Mouse (Mus musculus) left cerebral cortex, adult 2 months (tissue): Measurements from ENCODE around the gene Pink1. TPM values are rescaled to one million over a fixed set of nuclear protein-coding genes. Genes with fewer than 3 reads are reported as not detected.

Source experiments
- DNase-seq, 2 experiments: peaks; one replicate each; pipeline ENCODE4 v3.0.0; 2021 to 2022; ENCODE audit warnings: low spot score in 2 of 2, mixed read lengths in 1 of 2; ENCODE audit errors: extremely low spot score in 1 of 2
- H3K27ac ChIP-seq: fragments of 200-600 bp; 2 replicates; pipeline ENCODE4 v1.8.1; 2022
- H3K4me3 ChIP-seq: fragments of 200-600 bp; 2 replicates; pipeline ENCODE4 v1.8.1; 2022
- CTCF ChIP-seq: fragments of 200-600 bp; IDR thresholded peaks from 2 replicates; pipeline ENCODE4 v1.8.1; 2022; ENCODE audit warnings: antibody characterized with exemption, mild to moderate bottlenecking, moderate library complexity
- intact Hi-C: fragments of 180-260 bp; cut with DNase I; formaldehyde crosslinking; loops from one replicate; pipeline ENCODE4 v1.15.1; 2025
- total RNA-seq, 2 experiments: library from RNA; stranded (reverse); gene quantifications; 2 replicates each; pipeline ENCODE4 v1.2.3; 2021

The Pink1 gene
- total RNA-seq, 2 experiments from 2014 or later = 302 to 313 TPM

DNA sequence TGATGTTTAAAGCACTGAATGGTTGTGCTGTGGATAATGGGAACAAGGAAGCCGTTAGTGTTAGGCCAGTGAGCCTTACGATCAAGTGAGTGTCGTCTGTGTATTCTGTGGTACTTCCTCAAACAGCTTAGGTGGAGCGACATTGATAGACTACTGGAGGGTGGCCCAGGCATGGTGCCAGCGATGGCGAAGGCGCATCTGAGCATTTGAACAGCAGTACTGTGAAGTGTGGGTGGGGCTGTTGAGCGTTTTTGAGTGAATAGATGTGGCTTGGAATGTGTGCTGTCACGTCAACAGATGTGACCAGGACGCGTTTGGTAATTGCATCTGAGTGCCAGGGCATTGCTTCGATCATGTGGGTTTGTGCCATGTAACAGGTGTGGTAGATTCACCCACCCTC, 18.4 kb downstream of the Pink1 start:
- intact Hi-C loops = no loop called here
- Histone ChIP-seq H3K4me3 (no peak overlapping the region), H3K27ac (no peak overlapping the region)
- no peak for DNase-seq
- no peak for TF ChIP-seq CTCF

- Histone ChIP-seq H3K4me3 (no peak overlapping the region), H3K27ac (no peak overlapping the region)
- TF ChIP-seq CTCF = no peak
- intact Hi-C loops = no loop called here
- DNase-seq = no peak
Observed at GRCm38 (mm10) chr4:138307025-138307424, 19.1 kb downstream of the Pink1 start.

DNA sequence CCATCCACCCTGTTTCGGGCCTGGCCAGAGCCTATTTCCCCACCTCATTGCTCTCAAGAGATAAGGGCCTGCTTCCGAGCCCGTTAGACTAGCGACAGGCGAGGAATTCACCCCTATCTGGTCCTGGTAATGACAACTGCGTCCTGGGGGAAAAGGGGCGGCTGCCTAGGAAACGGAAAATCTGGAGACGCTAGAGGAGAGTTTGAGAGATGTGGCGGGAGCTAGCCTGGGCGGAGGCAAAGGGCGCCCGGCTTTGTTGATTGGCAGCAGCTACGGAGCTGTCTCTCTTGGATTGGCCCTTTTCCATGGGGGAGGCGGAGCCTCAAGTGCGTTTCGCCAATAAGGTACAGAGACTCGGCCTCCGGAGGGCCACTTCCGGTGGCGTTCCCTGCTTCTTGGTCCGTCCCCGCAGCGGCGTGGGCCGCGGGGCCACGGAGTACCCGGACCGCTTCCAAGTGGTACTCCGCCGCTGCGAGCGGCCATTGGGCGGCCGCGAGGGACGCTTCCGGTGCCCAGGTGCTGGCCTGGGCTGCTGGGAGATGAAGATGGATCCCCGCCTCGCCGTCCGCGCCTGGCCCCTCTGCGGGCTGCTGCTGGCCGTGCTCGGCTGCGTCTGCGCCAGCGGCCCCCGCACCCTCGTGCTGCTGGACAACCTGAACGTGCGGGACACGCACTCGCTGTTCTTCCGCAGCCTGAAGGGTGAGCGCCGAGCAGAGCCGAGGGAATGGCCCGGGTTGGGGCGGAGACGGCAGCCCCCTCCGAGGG, 21.6 kb downstream of the Pink1 start, which contains the start of gene Ddost:
Gene Ddost (plus strand): TSS at position 391 of the 765 bp plus-strand sequence.
- intact Hi-C loops = no loop called here
- Histone ChIP-seq H3K4me3 (peak within 1 kb of the TSS; percentile 85), H3K27ac (peak within 1 kb of the TSS; percentile 91)
- peak; percentile 96 to 98 for DNase-seq
- no peak; the same call in 1 of the 2 replicates for TF ChIP-seq CTCF

DNA sequence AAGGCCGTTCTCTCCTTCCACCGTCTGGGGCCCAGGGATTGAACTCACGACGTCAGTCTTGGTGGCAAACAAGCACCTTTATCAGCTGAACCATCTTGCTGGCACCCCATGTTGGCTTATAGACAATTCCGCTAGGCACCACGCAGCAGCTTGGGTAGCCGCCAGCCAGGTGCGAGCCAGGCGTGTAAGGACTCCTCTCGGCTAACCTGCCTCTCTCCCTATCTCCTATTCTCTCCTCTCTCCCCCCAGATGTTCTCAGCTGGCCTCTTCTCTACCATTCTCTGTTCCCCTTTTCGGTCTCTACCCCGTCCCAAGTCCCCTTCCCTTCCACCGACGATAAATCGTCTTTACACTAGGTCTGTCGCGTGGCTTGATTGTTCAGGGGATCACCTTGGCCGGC, 22.4 kb downstream of the Pink1 start:
- Histone ChIP-seq H3K4me3 (peak overlapping the region; percentile 85), H3K27ac (peak overlapping the region; percentile 66)
- TF ChIP-seq CTCF = no peak
- DNase-seq = no peak
- intact Hi-C loops = no loop called here

DNA sequence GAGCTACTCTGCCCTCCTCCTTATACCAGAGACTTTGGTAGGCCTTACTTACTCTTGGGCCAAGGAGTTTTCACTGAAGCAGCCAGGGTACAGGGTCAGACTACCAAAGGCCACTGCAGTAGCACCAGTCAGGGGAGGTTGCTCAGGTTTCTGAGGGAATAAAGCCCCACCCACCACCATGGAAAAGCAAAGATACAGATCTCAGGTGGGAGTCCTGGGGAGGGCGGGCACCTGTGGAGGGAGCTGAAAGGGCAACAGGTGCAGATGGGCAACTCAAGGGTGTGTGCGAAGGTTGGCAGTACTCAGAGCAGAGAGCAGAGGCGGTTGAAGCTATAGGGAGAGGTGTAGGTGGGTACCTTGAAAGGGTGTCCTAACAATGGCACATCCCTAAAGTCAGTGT, 23.1 kb downstream of the Pink1 start:
- TF ChIP-seq CTCF = no peak
- no peak overlapping the region for H3K27ac ChIP-seq
- no peak for DNase-seq
- intact Hi-C loops = no loop called here
- no peak overlapping the region for H3K4me3 ChIP-seq

- TF ChIP-seq CTCF = no peak
- no peak overlapping the region for H3K27ac ChIP-seq
- no peak for DNase-seq
- H3K4me3 ChIP-seq = no peak overlapping the region
- intact Hi-C loops = no loop called here
Observed at GRCm38 (mm10) chr4:138301271-138301780, 24.8 kb downstream of the Pink1 start.

DNA sequence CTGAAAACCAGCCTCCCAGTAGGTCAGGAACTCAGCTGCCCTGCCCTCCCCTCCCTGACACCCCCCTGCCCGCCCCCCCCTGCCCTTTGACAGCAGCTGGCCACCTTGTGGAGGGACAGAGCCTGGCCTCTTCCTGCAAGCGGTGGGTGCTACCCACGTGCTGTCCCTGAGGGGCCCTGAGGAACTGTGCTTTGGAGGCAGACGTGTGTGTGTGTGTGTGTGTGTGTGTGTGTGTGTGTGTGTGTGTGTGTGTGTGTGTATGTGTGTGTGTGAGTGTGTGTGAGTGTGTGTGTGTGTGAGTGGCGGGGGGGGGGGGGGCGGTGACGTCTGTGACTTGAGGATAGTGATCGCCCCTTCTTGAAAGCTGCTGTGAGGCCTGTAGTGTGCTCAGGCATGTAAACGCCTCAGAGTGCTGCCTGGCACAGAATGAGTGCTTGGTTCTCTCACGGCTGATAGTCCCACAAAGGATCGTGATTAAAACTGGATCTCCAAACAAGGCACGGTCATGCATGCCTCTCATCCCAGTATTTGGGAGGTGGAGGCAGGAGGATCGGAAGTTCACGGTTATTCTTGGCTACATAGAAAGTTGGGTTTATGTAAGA, 32.1 kb downstream of the Pink1 start:
- no peak overlapping the region for H3K27ac ChIP-seq
- intact Hi-C loops = no loop called here
- no peak for TF ChIP-seq CTCF
- H3K4me3 ChIP-seq = no peak overlapping the region
- no peak for DNase-seq

DNA sequence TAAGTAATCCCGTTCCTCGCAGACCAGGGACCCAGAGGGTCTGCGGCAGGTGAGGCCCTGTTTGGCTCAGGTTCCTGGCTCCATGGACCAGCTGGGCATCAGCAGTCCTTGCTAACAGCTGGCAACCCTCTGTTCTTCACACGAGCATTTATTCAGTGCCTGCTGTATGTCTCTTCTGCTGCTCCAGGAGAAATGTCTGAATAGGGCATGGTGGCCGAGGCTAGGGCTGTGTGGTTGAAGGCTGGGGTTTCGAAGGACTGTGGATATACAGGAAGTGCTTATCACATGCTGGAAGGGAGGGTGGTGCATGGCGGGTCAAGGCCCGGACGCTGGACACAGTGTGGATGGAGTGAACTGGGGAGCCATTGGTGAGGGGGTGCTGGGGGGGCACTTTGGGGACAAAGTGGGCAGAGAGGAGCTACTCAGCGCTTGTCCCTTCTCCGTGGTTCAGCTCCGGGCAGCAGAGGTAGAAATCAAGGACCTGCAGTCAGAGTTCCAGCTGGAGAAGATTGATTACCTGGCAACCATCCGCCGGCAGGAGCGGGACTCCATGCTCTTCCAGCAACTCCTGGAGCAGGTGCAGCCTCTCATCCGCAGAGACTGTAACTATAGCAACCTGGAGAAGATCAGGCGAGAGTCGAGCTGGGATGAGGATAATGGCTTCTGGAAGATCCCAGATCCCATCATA, 32.7 kb downstream of the Pink1 start:
- no peak for TF ChIP-seq CTCF
- Histone ChIP-seq H3K27ac (no peak overlapping the region), H3K4me3 (no peak overlapping the region)
- intact Hi-C loops = no loop called here
- no peak for DNase-seq

- DNase-seq = no peak
- intact Hi-C loops = no loop called here
- Histone ChIP-seq H3K4me3 (no peak overlapping the region), H3K27ac (no peak overlapping the region)
- TF ChIP-seq CTCF = no peak
Observed at GRCm38 (mm10) chr4:138292028-138292427, 34.1 kb downstream of the Pink1 start.

- DNase-seq = no peak
- Histone ChIP-seq H3K4me3 (no peak overlapping the region), H3K27ac (no peak overlapping the region)
- no peak for TF ChIP-seq CTCF
- intact Hi-C loops = no loop called here
Observed at GRCm38 (mm10) chr4:138288691-138289090, 37.4 kb downstream of the Pink1 start.

DNA sequence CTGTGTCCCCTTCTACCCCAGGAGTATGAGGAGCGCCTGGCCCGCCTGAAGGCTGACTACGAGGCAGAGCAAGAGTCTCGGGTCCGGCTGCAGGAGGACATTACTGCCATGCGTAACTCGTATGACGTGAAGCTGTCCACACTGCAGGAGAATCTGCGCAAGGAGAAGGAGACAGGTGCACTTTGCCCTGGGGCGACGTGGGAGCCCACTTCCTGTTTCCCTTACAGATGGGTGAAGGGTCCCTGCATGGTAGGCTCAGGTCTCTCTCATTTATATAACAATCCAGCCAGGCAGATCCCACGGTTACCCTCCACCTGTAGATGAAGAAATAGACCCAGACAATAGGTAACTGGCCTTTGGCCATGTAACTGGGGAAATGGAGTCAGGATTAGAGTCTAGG, 39.7 kb downstream of the Pink1 start:
- no peak for TF ChIP-seq CTCF
- intact Hi-C loops = no loop called here
- no peak for DNase-seq
- H3K4me3 ChIP-seq = no peak overlapping the region
- no peak overlapping the region for H3K27ac ChIP-seq

DNA sequence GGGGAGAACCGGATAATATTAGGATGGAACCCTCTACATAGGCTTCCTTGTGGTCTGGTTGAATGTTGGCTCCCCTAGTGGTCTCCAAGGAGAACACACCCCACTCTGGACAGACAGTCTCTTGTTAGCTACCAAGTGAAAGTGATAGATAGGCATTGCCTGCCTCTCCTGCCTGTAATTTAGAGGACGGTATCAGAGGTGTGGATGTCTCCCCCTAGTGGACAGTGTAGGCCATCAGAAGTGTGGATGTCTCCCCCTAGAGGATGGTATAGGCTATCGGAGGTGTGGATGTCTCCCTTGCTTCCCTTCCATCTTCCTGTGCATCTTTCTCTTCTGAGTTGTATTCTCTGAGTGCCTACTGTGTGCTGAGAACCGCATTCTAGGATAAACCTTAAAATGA, 43.3 kb downstream of the Pink1 start:
- Histone ChIP-seq H3K27ac (no peak overlapping the region), H3K4me3 (no peak overlapping the region)
- peak; percentile 45 to 60 for DNase-seq
- peak; percentile 97 for TF ChIP-seq CTCF
- intact Hi-C loops = no loop called here
